Mouse (Mus musculus): ENCODE data around the gene Zfand5.

Gene Zfand5

GRCm38 (mm10) chr19:21329770-21330169 lies 57.7 kb downstream of the Zfand5 start:
- DNase-seq (ENCODE audit: low spot score in 2 of 2): no peak

- DNase-seq (ENCODE audit: low spot score in 2 of 2): no peak
These were observed 58.4 kb downstream of the Zfand5 start for GRCm38 (mm10) chr19:21330305-21331115.

DNA sequence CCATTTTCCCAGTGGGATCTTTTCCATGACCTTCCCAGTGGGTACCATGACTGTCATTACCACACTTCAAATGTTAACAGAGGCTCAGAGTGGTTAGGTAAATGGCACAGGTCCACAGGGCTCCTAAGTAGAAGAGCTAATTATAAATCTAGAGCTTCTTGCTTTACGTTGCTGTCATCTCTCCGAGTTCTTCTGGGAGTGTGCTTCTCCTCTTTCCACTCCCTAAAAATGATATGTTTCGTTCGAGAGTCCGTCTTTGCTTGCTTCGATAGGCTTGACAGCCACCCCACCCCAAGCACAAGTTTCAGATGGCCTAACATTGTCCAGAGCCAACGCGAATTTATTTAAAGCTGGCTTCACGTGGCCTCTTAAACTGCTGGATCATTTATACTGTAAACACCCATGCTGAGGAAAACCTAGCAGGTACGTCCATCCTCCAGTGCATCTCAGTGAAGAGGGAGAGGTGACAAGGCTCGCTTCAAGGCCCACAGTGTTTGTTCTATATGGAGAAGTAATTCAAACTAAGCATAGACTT lies 59.6 kb downstream of the Zfand5 start:
- no peak for DNase-seq (ENCODE audit: low spot score in 2 of 2)
